Mouse (Mus musculus) liver, adult 2 months (tissue): Measurements from ENCODE around the gene Ppm1h.

ENCODE experiments used
- CTCF ChIP-seq: fragments of 200-500 bp; IDR thresholded peaks from 2 replicates; pipeline ENCODE4 v1.5.1; 2011; ENCODE audit warnings: low read depth, low read length, control low read depth
- POLR2A ChIP-seq: fragments of 200-500 bp; IDR thresholded peaks from 2 replicates; pipeline ENCODE4 v1.6.1; 2011; ENCODE audit warnings: low read length, control low read depth; ENCODE audit not compliant: insufficient read depth; ENCODE audit errors: extremely low read depth

DNA sequence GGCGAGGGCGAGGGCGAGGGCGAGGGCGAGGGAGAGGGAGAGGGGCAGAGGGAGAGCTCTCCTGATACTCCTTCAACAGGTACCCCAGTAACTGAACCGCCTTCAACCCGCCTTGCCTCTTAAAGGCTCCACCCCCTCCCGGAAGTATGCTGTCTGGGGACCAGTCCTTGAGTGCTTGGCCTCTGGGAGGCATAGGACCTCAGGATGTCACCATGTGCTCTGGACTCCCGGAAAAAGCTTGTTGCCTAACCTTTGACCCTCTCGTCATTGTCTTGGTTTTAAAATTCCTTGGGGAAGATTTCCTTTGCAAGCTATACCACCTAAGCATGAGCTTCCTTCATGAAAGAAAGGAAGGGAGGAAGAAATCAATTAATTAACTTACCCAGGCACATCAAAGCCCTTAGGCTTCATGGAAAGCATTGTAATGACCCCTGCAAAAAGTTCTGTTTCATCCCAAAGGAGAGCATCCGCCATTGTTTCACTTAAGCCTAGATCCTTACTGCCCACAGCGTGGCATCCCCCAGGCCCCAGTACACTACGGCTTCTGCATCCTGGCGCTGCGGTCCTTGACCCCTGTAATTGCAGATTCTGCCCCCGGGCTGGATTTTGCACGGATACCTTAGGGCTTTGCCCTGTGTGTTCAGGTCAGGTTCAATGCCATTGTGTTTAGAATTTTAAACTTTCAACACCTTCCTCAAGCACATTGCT is 15.5 kb downstream of the Ppm1h start:
- TF ChIP-seq CTCF (no peak), POLR2A (no peak)
